Mouse (Mus musculus) adipose tissue, adult 10 weeks (tissue): Measurements from ENCODE around the gene Zfp639. TPM values are rescaled to one million over a fixed set of nuclear protein-coding genes. Genes with fewer than 3 reads are reported as not detected.

Source experiments
- polyA plus RNA-seq: library from polyadenylated mRNA; stranded (reverse); fragments of 350-450 nt; fragmentation: Illumina TruSeq; extraction: RNeasy Lipid Tissue Mini Kit (QIAGEN cat#74804); gene quantifications from one replicate; pipeline ENCODE4 v1.2.3, GENCODE M21; 2014; ENCODE audit warnings: low read depth, low replicate concordance

Zfp639 gene
- 32.3 TPM for polyA plus RNA-seq

GRCm38 (mm10) chr3:32509496-32510374, at the start of gene Zfp639:
Zfp639 (plus strand) TSS chr3:32510259.

GRCm38 (mm10) chr3:32492097-32493090, 17.7 kb upstream of the Zfp639 start, which contains the start of gene Kcnmb3:
Kcnmb3 (minus strand) TSS chr3:32492231.

GRCm38 (mm10) chr3:32529303-32529898, 19.3 kb downstream of the Zfp639 start, which contains the start of gene Mfn1:
Mfn1 (plus strand) TSS chr3:32529465.

Other genes with a start within 250 kb of the Zfp639 start
- gene Zmat3, start 144.2 kb upstream of the Zfp639 start, polyA plus RNA-seq = 4.6 TPM
- gene Pik3ca, start 112.6 kb upstream of the Zfp639 start, polyA plus RNA-seq = 22.6 TPM
- not detected for gene Kcnmb3, start 18.0 kb upstream of the Zfp639 start, polyA plus RNA-seq
- gene Mfn1, start 19.2 kb downstream of the Zfp639 start, polyA plus RNA-seq = 33.8 TPM
- 19.1 TPM for gene Gnb4, start 106.3 kb downstream of the Zfp639 start, polyA plus RNA-seq
- gene Actl6a, start 196.0 kb downstream of the Zfp639 start, polyA plus RNA-seq = 44.1 TPM
- 187 TPM for gene Ndufb5, start 226.7 kb downstream of the Zfp639 start, polyA plus RNA-seq
- gene Mrpl47, start 227.3 kb downstream of the Zfp639 start, polyA plus RNA-seq = 12.0 TPM